Mouse (Mus musculus): ENCODE measurements around the gene Ciz1.

- TF ChIP-seq CTCF (IDR thresholded peaks at IDR 0.05; ENCODE audit: extremely low read depth, insufficient read depth, insufficient read length, insufficient replicate concordance) (no peak), POLR2A (IDR thresholded peaks at IDR 0.05; ENCODE audit: low read depth, low read length) (no peak)
Observed at GRCm38 (mm10) chr2:32328911-32329460, 23.1 kb upstream of the Ciz1 start.

Data from spleen, adult 2 months (tissue).